Mouse (Mus musculus) testis, adult 2 months (tissue): ENCODE data around the gene Wdr70.

ENCODE experiments used
- CTCF ChIP-seq: fragments of 200-500 bp; IDR thresholded peaks from 2 replicates; pipeline ENCODE4 v1.5.1; 2012; ENCODE audit warnings: low read depth, mild to moderate bottlenecking, inconsistent platforms, low read length, moderate library complexity; ENCODE audit not compliant: control insufficient read depth, insufficient read depth, insufficient replicate concordance
- POLR2A ChIP-seq: fragments of 200-500 bp; IDR thresholded peaks from 2 replicates; pipeline ENCODE4 v1.6.1; 2012; ENCODE audit warnings: low read depth, mild to moderate bottlenecking, inconsistent platforms, low read length, moderate library complexity; ENCODE audit not compliant: control insufficient read depth

DNA sequence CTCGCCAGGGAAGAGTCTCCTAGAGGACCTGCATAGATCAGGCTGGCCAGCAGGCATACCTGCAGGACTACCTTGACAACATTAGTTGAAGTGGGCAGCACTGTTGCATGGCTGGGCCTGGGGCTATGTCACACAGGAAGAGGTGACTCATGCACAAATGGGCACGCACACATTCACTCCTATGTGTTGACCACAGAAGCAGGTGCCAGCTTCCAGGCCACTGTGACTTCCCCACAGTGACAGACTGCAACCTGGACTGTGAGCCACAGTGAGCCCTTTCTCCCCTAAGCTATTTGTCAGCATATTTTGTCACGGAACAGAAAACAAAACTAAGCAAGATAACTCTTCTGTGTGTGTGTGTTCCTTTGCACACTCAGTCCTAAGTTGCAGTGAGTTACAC, 47.8 kb downstream of the Wdr70 start:
- TF ChIP-seq CTCF (no peak), POLR2A (no peak)
